Mouse (Mus musculus) C2C12 (cell line): ENCODE measurements around the gene Fer. TPM values are rescaled to one million over a fixed set of nuclear protein-coding genes. Genes with fewer than 3 reads are reported as not detected.

ENCODE experiments used
- H3K27me3 ChIP-seq: one replicate; pipeline ENCODE4 v1.6.1; 2011; ENCODE audit not compliant: control insufficient read depth, insufficient read depth, insufficient read length
- H3K36me3 ChIP-seq: one replicate; pipeline ENCODE4 v1.6.1; 2011; ENCODE audit not compliant: control insufficient read depth, insufficient read depth
- H3K4me3 ChIP-seq: one replicate; pipeline ENCODE4 v1.5.1; 2011; ENCODE audit warnings: mild to moderate bottlenecking, control low read depth; ENCODE audit not compliant: poor library complexity, insufficient read depth, severe bottlenecking
- H3K79me2 ChIP-seq: one replicate; pipeline ENCODE4 v1.6.1; 2011; ENCODE audit not compliant: control insufficient read depth, insufficient read depth
- H3K79me3 ChIP-seq: one replicate; pipeline ENCODE4 v1.6.1; 2011; ENCODE audit warnings: low read depth, control low read depth
- H3ac ChIP-seq: one replicate; pipeline ENCODE3; 2011; ENCODE audit warnings: low read depth; ENCODE audit not compliant: control insufficient read depth, insufficient read length
- CEBPB ChIP-seq: IDR thresholded peaks from one replicate; pipeline ENCODE4 v1.6.1; 2011; ENCODE audit warnings: low read depth, mild to moderate bottlenecking, control low read depth, moderate library complexity
- CTCF ChIP-seq: IDR thresholded peaks from one replicate; pipeline ENCODE4 v1.5.1; 2011; ENCODE audit not compliant: control insufficient read depth, insufficient read depth, insufficient read length
- FOSL1 ChIP-seq: IDR thresholded peaks from one replicate; pipeline ENCODE4 v1.8.0; 2011; ENCODE audit warnings: mild to moderate bottlenecking, low read length; ENCODE audit not compliant: poor library complexity, insufficient read depth, severe bottlenecking
- MAX ChIP-seq: IDR thresholded peaks from one replicate; pipeline ENCODE4 v1.6.1; 2011; ENCODE audit warnings: mild to moderate bottlenecking, control low read depth
- MYOD1 ChIP-seq: IDR thresholded peaks from one replicate; pipeline ENCODE4 v1.6.1; 2011; ENCODE audit warnings: low read depth; ENCODE audit not compliant: control insufficient read depth, insufficient read length
- MYOG ChIP-seq: IDR thresholded peaks from one replicate; pipeline ENCODE4 v1.6.1; 2011; ENCODE audit not compliant: control insufficient read depth, insufficient read length; ENCODE audit errors: extremely low read depth
- USF1 ChIP-seq: IDR thresholded peaks from one replicate; pipeline ENCODE4 v1.6.1; 2011; ENCODE audit warnings: low read depth, mild to moderate bottlenecking, control low read depth, moderate library complexity
- polyA plus RNA-seq: library from polyadenylated mRNA; unstranded; fragments of >200 nt; fragmentation: generic; extraction: Trizol; gene quantifications from one replicate; pipeline ENCODE4 v1.2.1, GENCODE M21; 2012; ENCODE audit warnings: missing spikeins

Gene Fer
- polyA plus RNA-seq, 1 experiment, result 8.8 TPM

GRCm38 (mm10) chr17:63909297-63909696 is 46.4 kb downstream of the Fer start:
- Histone ChIP-seq H3K27me3 (no peaks in the 10 kb centered on the region), H3K79me3 (no peaks in the 10 kb centered on the region)
- TF ChIP-seq MAX (no peak), USF1 (no peak), CTCF (no peak), CEBPB (no peak), FOSL1 (no peak), MYOG (no peak), MYOD1 (no peak)

GRCm38 (mm10) chr17:63921601-63922203 is 58.8 kb downstream of the Fer start:
- Histone ChIP-seq H3K79me3 (no peaks in the 10 kb centered on the region), H3K4me3 (no peak overlapping the region), H3K27me3 (no peaks in the 10 kb centered on the region), H3K36me3 (peaks cover 21% of the 10 kb centered on the region), H3ac (no peak overlapping the region), H3K79me2 (no peaks in the 10 kb centered on the region)
- TF ChIP-seq MYOD1, result no peak
- TF ChIP-seq MAX, result no peak
- no peak for TF ChIP-seq CEBPB
- no peak for TF ChIP-seq FOSL1

More at GRCm38 (mm10) chr17:63909297-63909696, 46.4 kb downstream of the Fer start:
- H3ac ChIP-seq, result no peak overlapping the region
- H3K36me3 ChIP-seq, result peaks cover 10% of the 10 kb centered on the region
- H3K79me2 ChIP-seq, result no peaks in the 10 kb centered on the region
- no peak overlapping the region for H3K4me3 ChIP-seq

GRCm38 (mm10) chr17:63925581-63925980 is 62.7 kb downstream of the Fer start:
- TF ChIP-seq USF1 (no peak), MYOD1 (no peak), MAX (no peak), MYOG (no peak), CEBPB (no peak), FOSL1 (no peak), CTCF (no peak)
- Histone ChIP-seq H3K4me3 (no peak overlapping the region), H3K27me3 (no peaks in the 10 kb centered on the region), H3ac (no peak overlapping the region), H3K36me3 (peaks cover 21% of the 10 kb centered on the region), H3K79me2 (no peaks in the 10 kb centered on the region), H3K79me3 (no peaks in the 10 kb centered on the region)

GRCm38 (mm10) chr17:63930634-63931033 is 67.8 kb downstream of the Fer start:
- Histone ChIP-seq H3ac (no peak overlapping the region), H3K79me2 (no peaks in the 10 kb centered on the region), H3K27me3 (no peaks in the 10 kb centered on the region), H3K4me3 (no peak overlapping the region), H3K36me3 (peaks cover 17% of the 10 kb centered on the region), H3K79me3 (no peaks in the 10 kb centered on the region)
- TF ChIP-seq USF1, result no peak
- TF ChIP-seq MYOG, result no peak
- TF ChIP-seq CEBPB, result no peak
- no peak for TF ChIP-seq FOSL1
- TF ChIP-seq MAX, result no peak
- no peak for TF ChIP-seq MYOD1
- no peak for TF ChIP-seq CTCF

- H3K36me3 ChIP-seq, result peaks cover 17% of the 10 kb centered on the region
These were observed 68.7 kb downstream of the Fer start for GRCm38 (mm10) chr17:63931556-63931955.

GRCm38 (mm10) chr17:63935408-63935807 is 72.5 kb downstream of the Fer start:
- TF ChIP-seq MYOD1 (no peak), MAX (no peak), MYOG (no peak), CEBPB (no peak), USF1 (no peak), FOSL1 (no peak), CTCF (no peak)
- Histone ChIP-seq H3K36me3 (peaks cover 17% of the 10 kb centered on the region), H3K27me3 (no peaks in the 10 kb centered on the region)

More at GRCm38 (mm10) chr17:63931556-63931955, 68.7 kb downstream of the Fer start:
- H3ac ChIP-seq, result no peak overlapping the region
- no peaks in the 10 kb centered on the region for H3K79me2 ChIP-seq
- no peaks in the 10 kb centered on the region for H3K79me3 ChIP-seq
- H3K27me3 ChIP-seq, result no peaks in the 10 kb centered on the region
- no peak overlapping the region for H3K4me3 ChIP-seq
- no peak for TF ChIP-seq MAX
- no peak for TF ChIP-seq MYOG
- TF ChIP-seq USF1, result no peak
- TF ChIP-seq MYOD1, result no peak
- no peak for TF ChIP-seq CTCF
- no peak for TF ChIP-seq CEBPB
- TF ChIP-seq FOSL1, result no peak

More at GRCm38 (mm10) chr17:63935408-63935807, 72.5 kb downstream of the Fer start:
- Histone ChIP-seq H3K4me3 (no peak overlapping the region), H3K79me2 (no peaks in the 10 kb centered on the region), H3K79me3 (no peaks in the 10 kb centered on the region), H3ac (no peak overlapping the region)
